Mouse (Mus musculus) liver, adult 2 months (tissue): Measurements from ENCODE around the gene Rps26. TPM values are rescaled to one million over a fixed set of nuclear protein-coding genes. Genes with fewer than 3 reads are reported as not detected.

ENCODE experiments used
- DNase-seq: peaks from one replicate; pipeline ENCODE4 v3.0.0-alpha.2; 2011; ENCODE audit warnings: low read depth, low spot score; ENCODE audit errors: extremely low read depth
- H3K27ac ChIP-seq: fragments of 200-500 bp; replicated peaks from 2 replicates; pipeline ENCODE4 v1.5.1; 2012; ENCODE audit warnings: low read depth, mild to moderate bottlenecking, control low read depth, inconsistent platforms, low read length; ENCODE audit not compliant: insufficient read depth
- H3K27me3 ChIP-seq: fragments of 200-500 bp; 2 replicates; pipeline ENCODE4 v1.6.1; 2012; ENCODE audit warnings: mild to moderate bottlenecking, moderate library complexity, low read length, inconsistent platforms; ENCODE audit not compliant: control insufficient read depth, insufficient read depth
- H3K36me3 ChIP-seq: fragments of 200-500 bp; 2 replicates; pipeline ENCODE4 v1.6.1; 2012; ENCODE audit warnings: low read length, inconsistent platforms; ENCODE audit not compliant: control insufficient read depth, insufficient read depth
- H3K4me1 ChIP-seq: fragments of 200-500 bp; 2 replicates; pipeline ENCODE4 v1.6.1; 2011; ENCODE audit warnings: low read length; ENCODE audit not compliant: control insufficient read depth, insufficient read depth
- H3K4me3 ChIP-seq: fragments of 200-500 bp; 2 replicates; pipeline ENCODE4 v1.5.1; 2011; ENCODE audit warnings: low read depth, mild to moderate bottlenecking, control low read depth, low read length, moderate library complexity; ENCODE audit not compliant: insufficient read depth
- H3K79me2 ChIP-seq: fragments of 200-500 bp; 2 replicates; pipeline ENCODE4 v1.6.1; 2012; ENCODE audit warnings: inconsistent platforms, mild to moderate bottlenecking, low read length, moderate library complexity; ENCODE audit not compliant: control insufficient read depth, insufficient read depth
- H3K9ac ChIP-seq: fragments of 200-500 bp; 2 replicates; pipeline ENCODE4 v1.6.1; 2012; ENCODE audit warnings: low read depth, mild to moderate bottlenecking, control low read depth, inconsistent platforms, low read length
- CTCF ChIP-seq: fragments of 200-500 bp; IDR thresholded peaks from 2 replicates; pipeline ENCODE4 v1.5.1; 2011; ENCODE audit warnings: low read depth, low read length, control low read depth
- POLR2A ChIP-seq: fragments of 200-500 bp; IDR thresholded peaks from 2 replicates; pipeline ENCODE4 v1.6.1; 2011; ENCODE audit warnings: low read length, control low read depth; ENCODE audit not compliant: insufficient read depth; ENCODE audit errors: extremely low read depth
- WGBS: fragments of 180-500 bp; shearing (Covaris S2); methylation state at CpG from one replicate; pipeline ENCODE4 v1.1.7; 2018; 5-methylcytosine and 5-hydroxymethylcytosine counted together
- polyA plus RNA-seq: library from polyadenylated mRNA; depleted of rRNA; stranded (reverse); fragments of >200 nt; gene quantifications from 2 replicates; pipeline ENCODE4 v1.2.3, GENCODE M21; 2012
- total RNA-seq: library from RNA; depleted of rRNA; stranded (reverse); fragments of >200 nt; gene quantifications from 2 replicates; pipeline ENCODE4 v1.2.3, GENCODE M21; 2014

Gene Rps26
- total and polyA plus RNA-seq, 2 experiments = 234 to 425 TPM

- Histone ChIP-seq H3K36me3 (peaks cover 12% of the 10 kb centered on the region), H3K27me3 (no peaks in the 10 kb centered on the region)
- DNase-seq = no peak
Observed at GRCm38 (mm10) chr10:128668790-128669672, 42.5 kb upstream of the Rps26 start.

GRCm38 (mm10) chr10:128665806-128666205 is 39.3 kb upstream of the Rps26 start:
- no peak overlapping the region for H3K27ac ChIP-seq
- H3K4me3 ChIP-seq = no peak overlapping the region
- DNase-seq = no peak
- H3K27me3 ChIP-seq = no peaks in the 10 kb centered on the region
- H3K9ac ChIP-seq = no peak overlapping the region
- no peaks in the 10 kb centered on the region for H3K36me3 ChIP-seq
- TF ChIP-seq CTCF = no peak
- no peak for TF ChIP-seq POLR2A
- H3K4me1 ChIP-seq = peaks cover 2% of the 10 kb centered on the region; the same call in 1 of the 2 replicates
- 96% methylated on average over 2 of the region's 2 CpGs for WGBS
- no peaks in the 10 kb centered on the region for H3K79me2 ChIP-seq

More at GRCm38 (mm10) chr10:128668790-128669672, 42.5 kb upstream of the Rps26 start:
- Histone ChIP-seq H3K4me3 (peak overlapping the region; percentile 93), H3K79me2 (no peaks in the 10 kb centered on the region), H3K9ac (peak overlapping the region; percentile 72), H3K4me1 (peaks cover 5% of the 10 kb centered on the region), H3K27ac (no peak overlapping the region)
- TF ChIP-seq CTCF (no peak), POLR2A (no peak)
- 2% methylated on average over 42 of the region's 42 CpGs for WGBS

- DNase-seq = no peak
- no peak overlapping the region for H3K27ac ChIP-seq
- H3K4me1 ChIP-seq = peaks cover 2% of the 10 kb centered on the region; the same call in 1 of the 2 replicates
Observed at GRCm38 (mm10) chr10:128665307-128665706, 38.8 kb upstream of the Rps26 start.

DNA sequence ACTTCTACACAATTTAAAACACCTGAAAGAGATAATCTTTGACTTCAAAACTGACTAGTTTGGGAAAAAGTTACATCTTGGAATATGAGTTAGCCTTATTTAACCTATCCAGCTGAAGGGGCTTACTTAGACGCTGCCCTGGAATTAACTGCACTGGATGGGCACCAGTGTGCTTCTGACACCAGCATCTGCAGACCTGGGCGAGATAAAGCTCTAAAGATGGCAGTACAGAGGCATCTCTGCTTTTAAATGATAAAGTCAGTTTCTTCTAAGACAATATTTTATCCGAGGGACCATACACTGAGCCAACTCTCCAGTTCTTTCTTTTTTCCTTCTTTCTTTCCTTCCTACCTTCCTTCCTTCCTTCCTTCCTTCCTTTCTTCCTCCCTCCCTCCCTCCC is 38.3 kb upstream of the Rps26 start:
- Histone ChIP-seq H3K9ac (no peak overlapping the region), H3K4me3 (no peak overlapping the region), H3K27ac (no peak overlapping the region), H3K36me3 (no peaks in the 10 kb centered on the region), H3K27me3 (no peaks in the 10 kb centered on the region), H3K79me2 (no peaks in the 10 kb centered on the region), H3K4me1 (peaks cover 2% of the 10 kb centered on the region; the same call in 1 of the 2 replicates)
- no peak for TF ChIP-seq CTCF
- no peak for TF ChIP-seq POLR2A
- DNase-seq = no peak
- 83% methylated on average over 3 of the region's 3 CpGs for WGBS

More at GRCm38 (mm10) chr10:128665307-128665706, 38.8 kb upstream of the Rps26 start:
- Histone ChIP-seq H3K9ac (no peak overlapping the region), H3K79me2 (no peaks in the 10 kb centered on the region), H3K27me3 (no peaks in the 10 kb centered on the region), H3K36me3 (no peaks in the 10 kb centered on the region), H3K4me3 (no peak overlapping the region)
- WGBS = 83% methylated on average over 3 of the region's 3 CpGs
- TF ChIP-seq POLR2A (no peak), CTCF (no peak)

- TF ChIP-seq CTCF (no peak), POLR2A (no peak)
- Histone ChIP-seq H3K27ac (no peak overlapping the region), H3K9ac (no peak overlapping the region), H3K79me2 (no peaks in the 10 kb centered on the region), H3K27me3 (no peaks in the 10 kb centered on the region), H3K4me3 (no peak overlapping the region), H3K4me1 (no peaks in the 10 kb centered on the region), H3K36me3 (no peaks in the 10 kb centered on the region)
- 64% methylated on average over 5 of the region's 5 CpGs for WGBS
- DNase-seq = no peak
Observed at GRCm38 (mm10) chr10:128663441-128664220, 37.1 kb upstream of the Rps26 start.
